Mouse (Mus musculus) forebrain, embryonic 12.5 days (tissue): ENCODE measurements at regions not wholly inside any gene's neighbourhood (a gene's known extent, or its start where the extent isn't known, plus 50 kb on each side); places are given as distances from the start of the nearest gene placed in this dataset.

Source experiments
- ATAC-seq: fragments of 200-750 bp; cut with Nextera tagmentation; 2 replicates; pipeline ENCODE4 v1.8.0; 2017; ENCODE audit warnings: moderate TSS enrichment; ENCODE audit not compliant: low FRiP score
- H3K27ac ChIP-seq: fragments of 300-500 bp; sonication (generic); 2 replicates; pipeline ENCODE4 v1.5.1; 2016; ENCODE audit warnings: mild to moderate bottlenecking
- H3K27me3 ChIP-seq: fragments of 300-500 bp; sonication (generic); 2 replicates; pipeline ENCODE4 v1.6.1; 2016; ENCODE audit warnings: mild to moderate bottlenecking
- H3K36me3 ChIP-seq: fragments of 300-500 bp; sonication (generic); replicated peaks from 2 replicates; pipeline ENCODE4 v1.6.1; 2016; ENCODE audit warnings: mild to moderate bottlenecking
- H3K4me1 ChIP-seq: fragments of 300-500 bp; sonication (generic); 2 replicates; pipeline ENCODE4 v1.6.1; 2016
- H3K4me2 ChIP-seq: fragments of 300-500 bp; sonication (generic); 2 replicates; pipeline ENCODE4 v1.6.1; 2016; ENCODE audit warnings: mild to moderate bottlenecking, moderate library complexity
- H3K4me3 ChIP-seq: fragments of 300-500 bp; sonication (generic); replicated peaks from 2 replicates; pipeline ENCODE4 v1.5.1; 2016; ENCODE audit warnings: mild to moderate bottlenecking
- H3K9ac ChIP-seq: fragments of 300-500 bp; sonication (generic); 2 replicates; pipeline ENCODE4 v1.6.1; 2016; ENCODE audit warnings: mild to moderate bottlenecking
- H3K9me3 ChIP-seq: fragments of 300-500 bp; sonication (generic); 2 replicates; pipeline ENCODE4 v1.6.1; 2016
- WGBS: fragments of 180-500 bp; shearing (Covaris S2); methylation state at CpG from one replicate; pipeline ENCODE4 v1.1.7; 2016; 5-methylcytosine and 5-hydroxymethylcytosine counted together

GRCm38 (mm10) chr2:48374302-48374701, 439.6 kb upstream of the Acvr2a start:
- Histone ChIP-seq H3K4me2 (no peak overlapping the region), H3K4me1 (no peaks in the 10 kb centered on the region), H3K9ac (no peak overlapping the region), H3K9me3 (no peaks in the 10 kb centered on the region), H3K4me3 (no peak overlapping the region), H3K27ac (no peak overlapping the region), H3K27me3 (no peaks in the 10 kb centered on the region), H3K36me3 (no peaks in the 10 kb centered on the region)
- WGBS: 88% methylated on average over 4 of the region's 4 CpGs
- no peak for ATAC-seq

GRCm38 (mm10) chr2:48378160-48378559, 435.7 kb upstream of the Acvr2a start:
- H3K4me2 ChIP-seq: no peak overlapping the region
- no peaks in the 10 kb centered on the region for H3K27me3 ChIP-seq
- no peaks in the 10 kb centered on the region for H3K9me3 ChIP-seq
- 83% methylated on average over 1 of the region's 1 CpGs for whole genome bisulfite sequencing
- no peak overlapping the region for H3K9ac ChIP-seq
- no peak overlapping the region for H3K27ac ChIP-seq
- no peaks in the 10 kb centered on the region for H3K36me3 ChIP-seq
- H3K4me1 ChIP-seq: no peaks in the 10 kb centered on the region
- no peak overlapping the region for H3K4me3 ChIP-seq
- ATAC-seq: no peak

- ATAC-seq: no peak
- Histone ChIP-seq H3K4me3 (no peak overlapping the region), H3K27ac (no peak overlapping the region), H3K27me3 (no peaks in the 10 kb centered on the region), H3K36me3 (no peaks in the 10 kb centered on the region), H3K4me1 (no peaks in the 10 kb centered on the region), H3K9ac (no peak overlapping the region), H3K9me3 (no peaks in the 10 kb centered on the region), H3K4me2 (no peak overlapping the region)
- 91% methylated on average over 2 of the region's 2 CpGs for WGBS
These were observed 435.2 kb upstream of the Acvr2a start for GRCm38 (mm10) chr2:48378749-48379148.

- H3K36me3 ChIP-seq: no peaks in the 10 kb centered on the region
- no peaks in the 10 kb centered on the region for H3K27me3 ChIP-seq
- WGBS: 67% methylated on average over 5 of the region's 5 CpGs
- no peaks in the 10 kb centered on the region for H3K4me1 ChIP-seq
- no peaks in the 10 kb centered on the region for H3K9me3 ChIP-seq
- no peak overlapping the region for H3K27ac ChIP-seq
- H3K9ac ChIP-seq: no peak overlapping the region
- ATAC-seq: no peak
- H3K4me3 ChIP-seq: no peak overlapping the region
- H3K4me2 ChIP-seq: no peak overlapping the region
These were observed 433.8 kb upstream of the Acvr2a start for GRCm38 (mm10) chr2:48380140-48380539.

GRCm38 (mm10) chr2:48380786-48381185, 433.1 kb upstream of the Acvr2a start:
- no peak overlapping the region for H3K4me3 ChIP-seq
- WGBS: 76% methylated on average over 2 of the region's 2 CpGs
- H3K27me3 ChIP-seq: no peaks in the 10 kb centered on the region
- no peaks in the 10 kb centered on the region for H3K36me3 ChIP-seq
- ATAC-seq: no peak
- no peak overlapping the region for H3K27ac ChIP-seq
- H3K9me3 ChIP-seq: no peaks in the 10 kb centered on the region
- H3K9ac ChIP-seq: no peak overlapping the region
- H3K4me1 ChIP-seq: no peaks in the 10 kb centered on the region
- no peak overlapping the region for H3K4me2 ChIP-seq

GRCm38 (mm10) chr2:48381481-48382075, 432.3 kb upstream of the Acvr2a start:
- Histone ChIP-seq H3K36me3 (no peaks in the 10 kb centered on the region), H3K4me3 (no peak overlapping the region), H3K27me3 (no peaks in the 10 kb centered on the region), H3K4me2 (no peak overlapping the region), H3K4me1 (no peaks in the 10 kb centered on the region), H3K9ac (no peak overlapping the region), H3K9me3 (no peaks in the 10 kb centered on the region), H3K27ac (no peak overlapping the region)
- ATAC-seq: no peak
- WGBS: 88% methylated on average over 14 of the region's 14 CpGs

- Histone ChIP-seq H3K27ac (no peak overlapping the region), H3K4me2 (no peak overlapping the region), H3K4me3 (no peak overlapping the region), H3K27me3 (no peaks in the 10 kb centered on the region), H3K36me3 (no peaks in the 10 kb centered on the region), H3K9me3 (no peaks in the 10 kb centered on the region), H3K9ac (no peak overlapping the region), H3K4me1 (no peaks in the 10 kb centered on the region)
- WGBS: 81% methylated on average over 1 of the region's 1 CpGs
- no peak for ATAC-seq
These were observed 415.4 kb upstream of the Acvr2a start for GRCm38 (mm10) chr2:48398504-48398903.

GRCm38 (mm10) chr2:48399191-48399590, 414.7 kb upstream of the Acvr2a start:
- Histone ChIP-seq H3K27ac (no peak overlapping the region), H3K9me3 (no peaks in the 10 kb centered on the region), H3K4me3 (no peak overlapping the region), H3K36me3 (no peaks in the 10 kb centered on the region), H3K4me2 (no peak overlapping the region), H3K9ac (no peak overlapping the region), H3K4me1 (no peaks in the 10 kb centered on the region), H3K27me3 (no peaks in the 10 kb centered on the region)
- WGBS: 81% methylated on average over 1 of the region's 1 CpGs
- ATAC-seq: no peak

- H3K27me3 ChIP-seq: no peaks in the 10 kb centered on the region
- H3K36me3 ChIP-seq: no peaks in the 10 kb centered on the region
- H3K4me1 ChIP-seq: no peaks in the 10 kb centered on the region
- no peaks in the 10 kb centered on the region for H3K9me3 ChIP-seq
- 82% methylated on average over 2 of the region's 2 CpGs for WGBS
- H3K9ac ChIP-seq: no peak overlapping the region
- no peak overlapping the region for H3K27ac ChIP-seq
- H3K4me3 ChIP-seq: no peak overlapping the region
- no peak overlapping the region for H3K4me2 ChIP-seq
- ATAC-seq: no peak
These were observed 411.1 kb upstream of the Acvr2a start for GRCm38 (mm10) chr2:48402813-48403212.

GRCm38 (mm10) chr2:48404460-48404859, 409.4 kb upstream of the Acvr2a start:
- H3K4me3 ChIP-seq: no peak overlapping the region
- no peak overlapping the region for H3K9ac ChIP-seq
- 69% methylated on average over 3 of the region's 3 CpGs for WGBS

GRCm38 (mm10) chr2:48407876-48408275, 406.0 kb upstream of the Acvr2a start:
- Histone ChIP-seq H3K27ac (no peak overlapping the region), H3K4me1 (no peaks in the 10 kb centered on the region), H3K4me2 (no peak overlapping the region), H3K36me3 (no peaks in the 10 kb centered on the region), H3K27me3 (no peaks in the 10 kb centered on the region), H3K9ac (no peak overlapping the region), H3K9me3 (no peaks in the 10 kb centered on the region), H3K4me3 (no peak overlapping the region)
- no peak for ATAC-seq
- 90% methylated on average over 5 of the region's 5 CpGs for WGBS

More at GRCm38 (mm10) chr2:48404460-48404859, 409.4 kb upstream of the Acvr2a start:
- H3K9me3 ChIP-seq: no peaks in the 10 kb centered on the region
- H3K36me3 ChIP-seq: no peaks in the 10 kb centered on the region
- H3K27ac ChIP-seq: no peak overlapping the region
- no peak for ATAC-seq
- no peaks in the 10 kb centered on the region for H3K27me3 ChIP-seq
- no peaks in the 10 kb centered on the region for H3K4me1 ChIP-seq
- no peak overlapping the region for H3K4me2 ChIP-seq

- WGBS: 91% methylated on average over 4 of the region's 4 CpGs
- H3K36me3 ChIP-seq: no peaks in the 10 kb centered on the region
- no peak overlapping the region for H3K4me2 ChIP-seq
- H3K9me3 ChIP-seq: no peaks in the 10 kb centered on the region
- ATAC-seq: no peak
- no peak overlapping the region for H3K27ac ChIP-seq
- peaks cover 5% of the 10 kb centered on the region; the same call in 1 of the 2 replicates for H3K4me1 ChIP-seq
- no peak overlapping the region for H3K9ac ChIP-seq
- H3K27me3 ChIP-seq: no peaks in the 10 kb centered on the region
- no peak overlapping the region for H3K4me3 ChIP-seq
These were observed 404.0 kb upstream of the Acvr2a start for GRCm38 (mm10) chr2:48409876-48410275.

- no peak overlapping the region for H3K4me3 ChIP-seq
- H3K4me1 ChIP-seq: peaks cover 6% of the 10 kb centered on the region; the same call in 1 of the 2 replicates
- H3K27me3 ChIP-seq: 0 out of 2 replicates have a peak, but pooled peaks cover 3% of the 10 kb centered on the region
- no peak overlapping the region for H3K27ac ChIP-seq
- no peak overlapping the region for H3K4me2 ChIP-seq
- no peak for ATAC-seq
- WGBS: 86% methylated on average over 1 of the region's 1 CpGs
- no peak overlapping the region for H3K9ac ChIP-seq
- H3K36me3 ChIP-seq: no peaks in the 10 kb centered on the region
- no peaks in the 10 kb centered on the region for H3K9me3 ChIP-seq
These were observed 402.5 kb upstream of the Acvr2a start for GRCm38 (mm10) chr2:48411392-48411791.
